13 mouse cellular contexts compared by ENCODE assay signal in genomic region chr9:122178427-122178826, GRCm38 (mm10).
DNase-seq lines count a peak whose midpoint lies in the region; ATAC-seq and TF ChIP-seq lines count a peak whose summit lies in the region.
"Had no signal": no experiment of that assay in that cellular context is flagged by ENCODE, and none has a peak within 500 bp of the region (broad histone marks: within the 10 kb centered on the region; RNA-seq: fewer than 3 reads in every experiment).

No protein-coding gene starts in this region.

- DNase-seq in heart, embryonic 10.5 days (ENCODE audit: low spot score), result no peak
- no peak for DNase-seq in heart, postnatal 14 days
- no peak for DNase-seq in layer of hippocampus, adult 2 months (ENCODE audit: low spot score in 2 of 2)
- no peak for DNase-seq in layer of hippocampus, postnatal 36 days
- DNase-seq in intestine, embryonic 14.5 days (ENCODE audit: low spot score), result no peak
- DNase-seq in stomach, postnatal 0 days (ENCODE audit: low spot score), result no peak
- no peak for DNase-seq in embryo, embryonic 10 days (ENCODE audit: low spot score)
- DNase-seq in spleen, adult 18-20 months, result no peak
- DNase-seq: lung, postnatal 14 days had no signal

- H3K9ac ChIP-seq in intestine, embryonic 14.5 days (ENCODE audit: low read length), result no peak overlapping the region
- H3K9ac ChIP-seq in stomach, postnatal 0 days (ENCODE audit: low read length), result no peak overlapping the region
- H3K9ac ChIP-seq: hindbrain, embryonic 12.5 days; liver, embryonic 12.5 days; midbrain, embryonic 13.5 days; neural tube, embryonic 12.5 days had no signal

- TF ChIP-seq CTCF in layer of hippocampus, adult 2 months (conservative IDR thresholded peaks at IDR 0.05), result no peak
- TF ChIP-seq CTCF in stomach, postnatal 0 days (IDR thresholded peaks at IDR 0.05; ENCODE audit: low read depth), result no peak

- peaks cover 24% of the 10 kb centered on the region for H3K4me1 ChIP-seq in heart, embryonic 10.5 days
- H3K4me1 ChIP-seq in intestine, embryonic 14.5 days (replicated peaks; ENCODE audit: control insufficient read depth, insufficient read depth, low read length), result peaks cover 20% of the 10 kb centered on the region
- H3K4me1 ChIP-seq in stomach, postnatal 0 days (replicated peaks; ENCODE audit: control insufficient read depth, insufficient read depth), result 0 out of 2 replicates have a peak, but pooled peaks cover 7% of the 10 kb centered on the region
- H3K4me1 ChIP-seq: liver, embryonic 12.5 days; midbrain, embryonic 13.5 days; neural tube, embryonic 12.5 days had no signal

- no peak for ATAC-seq in intestine, embryonic 14.5 days (replicated peaks; ENCODE audit: low FRiP score, low TSS enrichment, low read depth)
- peak; percentile 25; the same call in 1 of the 2 replicates for ATAC-seq in stomach, postnatal 0 days (ENCODE audit: low FRiP score, low TSS enrichment)
- ATAC-seq: liver, embryonic 12.5 days; midbrain, embryonic 13.5 days had no signal

- no peaks in the 10 kb centered on the region for H3K9me3 ChIP-seq in heart, embryonic 10.5 days
- H3K9me3 ChIP-seq in intestine, embryonic 14.5 days (ENCODE audit: control insufficient read depth, low read length), result no peaks in the 10 kb centered on the region
- no peaks in the 10 kb centered on the region for H3K9me3 ChIP-seq in stomach, postnatal 0 days (ENCODE audit: control insufficient read depth, low read length)
- H3K9me3 ChIP-seq: hindbrain, embryonic 12.5 days; liver, embryonic 12.5 days; midbrain, embryonic 13.5 days; neural tube, embryonic 12.5 days had no signal

- peaks cover 2% of the 10 kb centered on the region; the same call in 1 of the 2 replicates for H3K36me3 ChIP-seq in heart, embryonic 10.5 days
- peaks cover 4% of the 10 kb centered on the region; the same call in 1 of the 2 replicates for H3K36me3 ChIP-seq in intestine, embryonic 14.5 days (ENCODE audit: control insufficient read depth, insufficient read depth, low read length)
- peaks cover 5% of the 10 kb centered on the region for H3K36me3 ChIP-seq in stomach, postnatal 0 days (ENCODE audit: control insufficient read depth, insufficient read depth, low read length)
- H3K36me3 ChIP-seq: liver, embryonic 12.5 days had no signal

- 40% methylated on average over 4 of the region's 4 CpGs for WGBS in heart, embryonic 10.5 days
- 41% methylated on average over 4 of the region's 4 CpGs for WGBS in intestine, embryonic 14.5 days
- 30% methylated on average over 4 of the region's 4 CpGs for WGBS in stomach, postnatal 0 days

- intact Hi-C loops in heart, postnatal 14 days (cut with DNase I), result no loop called here

- no peaks in the 10 kb centered on the region for H3K27me3 ChIP-seq in heart, embryonic 10.5 days (ENCODE audit: insufficient read depth, poor library complexity, severe bottlenecking)
- H3K27me3 ChIP-seq in intestine, embryonic 14.5 days (replicated peaks; ENCODE audit: control insufficient read depth, insufficient read depth, low read length), result no peaks in the 10 kb centered on the region
- no peaks in the 10 kb centered on the region for H3K27me3 ChIP-seq in stomach, postnatal 0 days (ENCODE audit: control insufficient read depth, insufficient read depth, low read length)
- H3K27me3 ChIP-seq: hindbrain, embryonic 12.5 days; midbrain, embryonic 13.5 days; neural tube, embryonic 12.5 days had no signal

- TF ChIP-seq EP300 in stomach, postnatal 0 days (optimal IDR thresholded peaks at IDR 0.05), result no peak

- H3K27ac ChIP-seq in heart, embryonic 10.5 days, result peak overlapping the region; percentile 47; the same call in 1 of the 2 replicates
- H3K27ac ChIP-seq in layer of hippocampus, adult 2 months, result peak overlapping the region; percentile 23; the same call in 1 of the 2 replicates
- peak overlapping the region; percentile 8 for H3K27ac ChIP-seq in intestine, embryonic 14.5 days (ENCODE audit: low read depth)
- peak overlapping the region; percentile 67 for H3K27ac ChIP-seq in stomach, postnatal 0 days (replicated peaks)
- H3K27ac ChIP-seq: hindbrain, embryonic 12.5 days; liver, embryonic 12.5 days; midbrain, embryonic 13.5 days; neural tube, embryonic 12.5 days had no signal

- H3K4me3 ChIP-seq in heart, embryonic 10.5 days, result no peak overlapping the region
- no peak overlapping the region for H3K4me3 ChIP-seq in layer of hippocampus, adult 2 months
- no peak overlapping the region for H3K4me3 ChIP-seq in intestine, embryonic 14.5 days (ENCODE audit: low read depth, low read length)
- H3K4me3 ChIP-seq in stomach, postnatal 0 days (ENCODE audit: low read depth, low read length), result no peak overlapping the region
- H3K4me3 ChIP-seq: hindbrain, embryonic 12.5 days; liver, embryonic 12.5 days; midbrain, embryonic 13.5 days; neural tube, embryonic 12.5 days had no signal

- 0 out of 2 replicates have a peak overlapping the region, but pooled peaks have one; percentile 1 for H3K4me2 ChIP-seq in intestine, embryonic 14.5 days (ENCODE audit: low read length)
- H3K4me2 ChIP-seq in stomach, postnatal 0 days (replicated peaks; ENCODE audit: low read depth), result no peak overlapping the region
- H3K4me2 ChIP-seq: hindbrain, embryonic 12.5 days; liver, embryonic 12.5 days; midbrain, embryonic 13.5 days; neural tube, embryonic 12.5 days had no signal

Comparison
In these comparisons a context has a peak if more than half of its experiments do, and no peak if none do; other contexts are left out.
1. H3K27ac ChIP-seq: peak in every context shown above with its lines; median percentile 67 in stomach, postnatal 0 days; 47 in heart, embryonic 10.5 days; 23 in layer of hippocampus, adult 2 months; 8 in intestine, embryonic 14.5 days.